Mouse (Mus musculus) megakaryocyte, embryonic 14.5 days (primary cell): ENCODE results near the gene Ung. TPM values are rescaled to one million over a fixed set of nuclear protein-coding genes. Genes with fewer than 3 reads are reported as not detected.

ENCODE experiments used
- H3K27me3 ChIP-seq: replicated peaks from 2 replicates; pipeline ENCODE3; 2012; ENCODE audit warnings: inconsistent platforms
- H3K36me3 ChIP-seq: replicated peaks from 2 replicates; pipeline ENCODE3; 2012; ENCODE audit warnings: low read length, inconsistent platforms, mixed read lengths
- H3K4me1 ChIP-seq: 2 replicates; pipeline ENCODE4 v1.6.1; 2012; ENCODE audit warnings: inconsistent platforms
- H3K4me3 ChIP-seq: replicated peaks from 2 replicates; pipeline ENCODE3; 2012; ENCODE audit warnings: moderate library complexity, mild to moderate bottlenecking, inconsistent platforms
- H3K9me3 ChIP-seq: 2 replicates; pipeline ENCODE4 v1.6.1; 2012; ENCODE audit warnings: inconsistent platforms
- FLI1 ChIP-seq: IDR thresholded peaks from 2 replicates; pipeline ENCODE4 v1.6.1; 2012; ENCODE audit warnings: low read length, inconsistent platforms, mixed read lengths
- GATA1 ChIP-seq: IDR thresholded peaks from 3 replicates; pipeline ENCODE4 v1.6.1; 2012; ENCODE audit warnings: mixed read lengths, low read length, inconsistent platforms, borderline replicate concordance
- polyA plus RNA-seq: library from polyadenylated mRNA; stranded (reverse); fragments of >175 nt; gene quantifications from 2 replicates; pipeline ENCODE4 v1.2.3, GENCODE M21; 2012; ENCODE audit warnings: low replicate concordance; ENCODE audit not compliant: insufficient read depth

Gene Ung
- polyA plus RNA-seq, 1 experiment, result 10.8 TPM

GRCm38 (mm10) chr5:114106391-114106935 is 23.7 kb upstream of the Ung start:
- TF ChIP-seq FLI1 (no peak), GATA1 (no peak)
- peaks cover 18% of the 10 kb centered on the region for H3K9me3 ChIP-seq
- peaks cover 78% of the 10 kb centered on the region for H3K36me3 ChIP-seq
- H3K4me3 ChIP-seq, result no peak overlapping the region
- H3K4me1 ChIP-seq, result peaks cover 23% of the 10 kb centered on the region
- H3K27me3 ChIP-seq, result no peaks in the 10 kb centered on the region

GRCm38 (mm10) chr5:114113334-114113733 is 16.9 kb upstream of the Ung start:
- H3K27me3 ChIP-seq, result peaks cover 3% of the 10 kb centered on the region
- H3K9me3 ChIP-seq, result peaks cover 16% of the 10 kb centered on the region
- no peak overlapping the region for H3K4me3 ChIP-seq
- TF ChIP-seq FLI1 (no peak), GATA1 (no peak)
- H3K4me1 ChIP-seq, result peaks cover 16% of the 10 kb centered on the region; the same call in 1 of the 2 replicates
- peaks cover 93% of the 10 kb centered on the region for H3K36me3 ChIP-seq

- Histone ChIP-seq H3K9me3 (no peaks in the 10 kb centered on the region), H3K4me1 (peaks cover 19% of the 10 kb centered on the region; the same call in 1 of the 2 replicates), H3K36me3 (peaks cover 93% of the 10 kb centered on the region), H3K4me3 (no peak overlapping the region), H3K27me3 (peaks cover 6% of the 10 kb centered on the region)
- TF ChIP-seq FLI1, result no peak
- no peak for TF ChIP-seq GATA1
Observed at GRCm38 (mm10) chr5:114115030-114115429, 15.2 kb upstream of the Ung start.

- TF ChIP-seq FLI1, result no peak
- Histone ChIP-seq H3K4me1 (peaks cover 19% of the 10 kb centered on the region; the same call in 1 of the 2 replicates), H3K27me3 (peaks cover 6% of the 10 kb centered on the region), H3K36me3 (peaks cover 93% of the 10 kb centered on the region), H3K4me3 (no peak overlapping the region), H3K9me3 (no peaks in the 10 kb centered on the region)
Observed at GRCm38 (mm10) chr5:114116586-114116985, 13.6 kb upstream of the Ung start.

- Histone ChIP-seq H3K4me3 (no peak overlapping the region), H3K36me3 (peaks cover 96% of the 10 kb centered on the region), H3K27me3 (peaks cover 6% of the 10 kb centered on the region), H3K4me1 (peaks cover 23% of the 10 kb centered on the region; the same call in 1 of the 2 replicates), H3K9me3 (no peaks in the 10 kb centered on the region)
- TF ChIP-seq FLI1 (no peak), GATA1 (no peak)
Observed at GRCm38 (mm10) chr5:114119806-114120205, 10.4 kb upstream of the Ung start.

GRCm38 (mm10) chr5:114126008-114126407 is 4.2 kb upstream of the Ung start:
- Histone ChIP-seq H3K9me3 (no peaks in the 10 kb centered on the region), H3K36me3 (peaks cover 49% of the 10 kb centered on the region), H3K4me3 (no peak overlapping the region), H3K4me1 (peaks cover 41% of the 10 kb centered on the region), H3K27me3 (no peaks in the 10 kb centered on the region)
- TF ChIP-seq FLI1 (no peak), GATA1 (no peak)

- peaks cover 2% of the 10 kb centered on the region for H3K27me3 ChIP-seq
- peaks cover 42% of the 10 kb centered on the region for H3K36me3 ChIP-seq
- H3K4me1 ChIP-seq, result peaks cover 48% of the 10 kb centered on the region
- H3K4me3 ChIP-seq, result no peak overlapping the region
- H3K9me3 ChIP-seq, result no peaks in the 10 kb centered on the region
- TF ChIP-seq GATA1 (no peak), FLI1 (no peak)
Observed at GRCm38 (mm10) chr5:114126499-114127244, 3.5 kb upstream of the Ung start.

- TF ChIP-seq FLI1, result no peak
- TF ChIP-seq GATA1, result no peak
Observed at GRCm38 (mm10) chr5:114127374-114128349, 2.5 kb upstream of the Ung start, which contains the start of gene Alkbh2. Alkbh2 (minus strand) TSS chr5:114128218.

GRCm38 (mm10) chr5:114129550-114130210 is 506 bp upstream of the Ung start:
- peaks cover 19% of the 10 kb centered on the region for H3K36me3 ChIP-seq
- TF ChIP-seq GATA1 (no peak), FLI1 (no peak)
- peak overlapping the region; percentile 95 for H3K4me3 ChIP-seq
- peaks cover 2% of the 10 kb centered on the region for H3K27me3 ChIP-seq
- no peaks in the 10 kb centered on the region for H3K9me3 ChIP-seq
- H3K4me1 ChIP-seq, result peaks cover 70% of the 10 kb centered on the region

More at GRCm38 (mm10) chr5:114127374-114128349, 2.5 kb upstream of the Ung start, which contains the start of gene Alkbh2:
- peaks cover 2% of the 10 kb centered on the region for H3K27me3 ChIP-seq
- no peaks in the 10 kb centered on the region for H3K9me3 ChIP-seq
- peak within 1 kb of the TSS; percentile 95 for H3K4me3 ChIP-seq
- peaks cover 52% of the 10 kb centered on the region for H3K4me1 ChIP-seq
- peaks cover 33% of the 10 kb centered on the region for H3K36me3 ChIP-seq
